Comparison of ENCODE assay signal across 9 mouse cellular contexts in genomic region chr7:132714236-132714923, GRCm38 (mm10).
DNase-seq lines count a peak whose midpoint lies in the region; ATAC-seq and TF ChIP-seq lines count a peak whose summit lies in the region.
"Had no signal": no experiment of that assay in that cellular context is flagged by ENCODE, and none has a peak within 500 bp of the region (broad histone marks: within the 10 kb centered on the region; RNA-seq: fewer than 3 reads in every experiment).

No protein-coding gene starts in this region.

- 4% methylated on average over 6 of the region's 6 CpGs for WGBS in heart, adult 2 months
- 30% methylated on average over 6 of the region's 6 CpGs for WGBS in kidney, embryonic 15.5 days
- 63% methylated on average over 6 of the region's 6 CpGs for WGBS in liver, embryonic 13.5 days (ENCODE audit: insufficient replicate concordance)

- no peak for TF ChIP-seq CTCF in heart, adult 2 months (IDR thresholded peaks at IDR 0.05)

- H3K9ac ChIP-seq in heart, adult 2 months (ENCODE audit: low read depth, low read length) = peak overlapping the region; percentile 29
- no peak overlapping the region for H3K9ac ChIP-seq in kidney, embryonic 15.5 days
- H3K9ac ChIP-seq in liver, embryonic 13.5 days = no peak overlapping the region

- peak; percentile 50 for ATAC-seq in kidney, embryonic 15.5 days (replicated peaks; ENCODE audit: low FRiP score)
- ATAC-seq in liver, embryonic 13.5 days (ENCODE audit: low read depth) = no peak
- no peak for ATAC-seq in CD4-positive, CD25-positive, alpha-beta regulatory T cell, adult 4 months

- H3K27me3 ChIP-seq in heart, adult 2 months (ENCODE audit: control insufficient read depth, insufficient read depth, low read length) = no peaks in the 10 kb centered on the region
- no peaks in the 10 kb centered on the region for H3K27me3 ChIP-seq in kidney, embryonic 15.5 days
- no peaks in the 10 kb centered on the region for H3K27me3 ChIP-seq in liver, embryonic 13.5 days
- H3K27me3 ChIP-seq: CH12.LX had no signal

- peak; percentile 30 for DNase-seq in embryo, embryonic 10 days (ENCODE audit: low spot score)
- DNase-seq in embryo, embryonic 9.5 days (ENCODE audit: extremely low spot score) = no peak
- peak; percentile 52 for DNase-seq in cerebellum, adult 8-10 months
- DNase-seq in heart, adult 2 months = peak; percentile 74 to 86
- DNase-seq in liver, embryonic 13.5 days = no peak
- DNase-seq in retina, embryonic 14.5 days (ENCODE audit: low spot score) = peak; percentile 40

- peak overlapping the region; percentile 98 for H3K27ac ChIP-seq in heart, adult 2 months
- H3K27ac ChIP-seq in kidney, embryonic 15.5 days = peak overlapping the region; percentile 94
- H3K27ac ChIP-seq in liver, embryonic 13.5 days = peak overlapping the region; percentile 82; the same call in 1 of the 2 replicates

- H3K36me3 ChIP-seq in heart, adult 2 months (ENCODE audit: control insufficient read depth, insufficient read depth, low read length) = peaks cover 15% of the 10 kb centered on the region
- H3K36me3 ChIP-seq in kidney, embryonic 15.5 days = peaks cover 7% of the 10 kb centered on the region
- H3K36me3 ChIP-seq in liver, embryonic 13.5 days = peaks cover 77% of the 10 kb centered on the region

- H3K4me2 ChIP-seq in kidney, embryonic 15.5 days = no peak overlapping the region
- H3K4me2 ChIP-seq in liver, embryonic 13.5 days = no peak overlapping the region

- intact Hi-C loops in heart, adult 2 months (cut with DNase I) = loop anchor here (2.0 kb wide), 2 partner anchors 44 to 58 kb away; no protein-coding TSS in a partner anchor

- peak; percentile 74 for TF ChIP-seq POLR2A in heart, adult 2 months (IDR thresholded peaks at IDR 0.05; ENCODE audit: insufficient read depth, low read depth, low read length)

- H3K9me3 ChIP-seq in kidney, embryonic 15.5 days (replicated peaks) = no peaks in the 10 kb centered on the region
- H3K9me3 ChIP-seq in liver, embryonic 13.5 days (replicated peaks) = no peaks in the 10 kb centered on the region

- H3K79me2 ChIP-seq in heart, adult 2 months (replicated peaks; ENCODE audit: control insufficient read depth, insufficient read depth, low read length) = no peaks in the 10 kb centered on the region

- H3K4me3 ChIP-seq in heart, adult 2 months = no peak overlapping the region
- no peak overlapping the region for H3K4me3 ChIP-seq in kidney, embryonic 15.5 days (replicated peaks)
- no peak overlapping the region for H3K4me3 ChIP-seq in liver, embryonic 13.5 days (replicated peaks)

- peak; percentile 97 for TF ChIP-seq EP300 in heart, adult 2 months (IDR thresholded peaks at IDR 0.05; ENCODE audit: insufficient read depth, low read depth, low read length)

- H3K4me1 ChIP-seq in heart, adult 2 months (ENCODE audit: control insufficient read depth, insufficient read depth, low read length) = peaks cover 24% of the 10 kb centered on the region
- H3K4me1 ChIP-seq in kidney, embryonic 15.5 days = peaks cover 46% of the 10 kb centered on the region
- H3K4me1 ChIP-seq in liver, embryonic 13.5 days (replicated peaks) = peaks cover 65% of the 10 kb centered on the region

Comparison
In these comparisons a context has a peak if more than half of its experiments do, and no peak if none do; other contexts are left out.
1. DNase-seq: peak in embryo, embryonic 10 days (single experiment), cerebellum, adult 8-10 months (single experiment), heart, adult 2 months (2 of 2) and retina, embryonic 14.5 days (single experiment); none in embryo, embryonic 9.5 days (single experiment) and liver, embryonic 13.5 days (single experiment).
2. Peak in every context shown above with its lines, with median percentiles within 50 percentile points of each other: H3K27ac ChIP-seq.